Mouse (Mus musculus) ovary, adult 18-20 months (tissue): Measurements from ENCODE around the gene Krba1.

ENCODE experiments used
- DNase-seq: peaks from one replicate; pipeline ENCODE4 v3.0.0; 2022; ENCODE audit warnings: low spot score, mixed read lengths

Gene Krba1

DNA sequence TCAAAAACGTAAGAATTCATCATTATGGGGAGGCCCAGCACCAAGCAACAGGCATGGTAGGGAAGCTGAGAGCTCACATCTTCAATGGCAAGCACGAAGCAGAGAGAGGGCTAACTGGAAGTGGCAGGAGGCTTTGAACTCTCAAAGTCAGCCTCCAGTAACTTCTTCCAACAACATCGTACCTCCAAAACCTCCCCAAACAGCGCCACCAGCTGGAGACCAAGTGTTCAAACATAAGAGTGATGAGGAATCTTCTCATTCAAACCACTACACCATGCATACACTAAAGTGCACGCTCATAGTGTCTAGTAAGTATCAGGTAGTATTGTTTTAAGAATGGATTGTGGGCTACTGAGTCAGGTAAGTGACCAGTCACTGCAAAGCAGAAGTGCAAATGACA is 28.7 kb downstream of the Krba1 start:
- no peak for DNase-seq

GRCm38 (mm10) chr6:48426956-48427355 is 31.6 kb downstream of the Krba1 start:
- no peak for DNase-seq

GRCm38 (mm10) chr6:48428769-48429557 is 33.6 kb downstream of the Krba1 start:
- DNase-seq = no peak

GRCm38 (mm10) chr6:48430748-48431147 is 35.4 kb downstream of the Krba1 start:
- no peak for DNase-seq

DNA sequence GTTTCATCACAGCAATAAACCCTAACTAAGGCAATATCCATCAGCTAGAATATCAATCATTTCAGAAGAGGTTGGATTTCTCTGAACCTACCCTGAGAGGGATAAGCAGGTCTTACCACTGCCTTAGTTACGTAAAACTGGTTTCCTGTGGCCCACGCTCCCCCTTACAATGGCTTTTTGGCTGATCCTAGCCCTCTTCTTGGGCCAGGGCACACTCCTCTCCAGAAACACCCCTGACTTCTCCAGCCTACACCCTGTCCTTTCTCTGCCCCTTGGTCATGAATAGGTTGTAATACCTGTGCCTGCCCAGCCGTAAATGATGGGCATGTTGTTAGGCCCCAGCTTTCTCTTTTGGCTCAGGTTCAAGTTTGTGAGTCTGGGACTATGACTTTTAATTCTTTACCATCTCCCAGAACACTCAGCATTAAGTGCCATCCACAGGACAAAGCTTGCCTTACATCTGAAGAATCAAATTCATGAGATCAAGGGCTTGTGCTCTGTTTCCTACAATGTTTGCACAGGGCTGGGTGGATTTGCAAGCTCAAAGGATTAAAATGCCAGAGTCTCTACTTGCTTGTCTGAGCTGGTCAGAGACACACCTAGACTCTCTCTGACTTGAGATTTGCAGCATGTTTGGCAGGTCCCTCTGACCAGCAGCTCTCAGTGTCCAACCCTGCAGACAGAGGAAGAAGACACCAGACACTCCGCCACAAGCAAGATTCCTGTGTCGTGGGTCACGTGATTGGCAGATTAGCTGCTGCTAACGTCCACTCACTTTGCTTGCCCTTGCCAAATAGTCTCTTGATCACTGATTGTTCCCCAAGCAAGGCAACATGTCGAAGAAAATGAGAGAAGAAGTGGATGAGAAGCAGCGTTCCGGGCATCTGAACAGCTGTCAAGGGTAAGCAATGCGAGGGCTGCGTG is 37.8 kb downstream of the Krba1 start:
- DNase-seq = no peak

- DNase-seq = no peak
Observed at GRCm38 (mm10) chr6:48434651-48435050, 39.3 kb downstream of the Krba1 start.

GRCm38 (mm10) chr6:48435111-48435510 is 39.7 kb downstream of the Krba1 start:
- DNase-seq = no peak

DNA sequence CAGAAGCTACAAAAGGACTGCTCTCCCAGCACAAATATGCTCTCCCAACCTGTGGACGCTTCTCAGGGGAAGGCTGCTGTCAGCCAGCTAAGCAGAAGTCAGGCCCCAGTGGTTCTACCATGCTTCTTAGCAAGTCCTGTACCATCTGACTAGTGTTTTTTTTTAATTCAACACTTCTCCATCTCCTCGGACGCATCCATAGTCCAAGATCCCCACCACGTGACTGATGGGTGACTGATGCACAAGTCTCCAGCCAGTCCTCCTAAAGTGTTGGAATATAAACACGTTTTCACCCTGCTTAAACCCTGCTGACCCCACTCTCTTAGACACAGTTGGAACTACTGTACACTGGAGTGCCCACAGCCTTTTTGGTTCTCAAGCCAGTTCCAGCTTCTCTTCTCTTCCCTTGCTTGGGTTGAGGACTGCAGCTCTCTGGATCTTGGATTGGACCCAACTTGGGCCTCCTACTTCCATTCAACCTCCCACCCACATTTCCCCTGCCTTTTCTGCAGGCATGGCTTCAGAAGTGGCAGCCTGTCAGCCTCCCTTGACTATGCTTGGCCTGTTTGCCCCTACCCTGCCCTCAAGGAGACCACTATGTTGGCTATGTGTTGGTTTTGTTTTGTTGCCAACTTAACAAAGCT is 40.4 kb downstream of the Krba1 start:
- DNase-seq = no peak

DNA sequence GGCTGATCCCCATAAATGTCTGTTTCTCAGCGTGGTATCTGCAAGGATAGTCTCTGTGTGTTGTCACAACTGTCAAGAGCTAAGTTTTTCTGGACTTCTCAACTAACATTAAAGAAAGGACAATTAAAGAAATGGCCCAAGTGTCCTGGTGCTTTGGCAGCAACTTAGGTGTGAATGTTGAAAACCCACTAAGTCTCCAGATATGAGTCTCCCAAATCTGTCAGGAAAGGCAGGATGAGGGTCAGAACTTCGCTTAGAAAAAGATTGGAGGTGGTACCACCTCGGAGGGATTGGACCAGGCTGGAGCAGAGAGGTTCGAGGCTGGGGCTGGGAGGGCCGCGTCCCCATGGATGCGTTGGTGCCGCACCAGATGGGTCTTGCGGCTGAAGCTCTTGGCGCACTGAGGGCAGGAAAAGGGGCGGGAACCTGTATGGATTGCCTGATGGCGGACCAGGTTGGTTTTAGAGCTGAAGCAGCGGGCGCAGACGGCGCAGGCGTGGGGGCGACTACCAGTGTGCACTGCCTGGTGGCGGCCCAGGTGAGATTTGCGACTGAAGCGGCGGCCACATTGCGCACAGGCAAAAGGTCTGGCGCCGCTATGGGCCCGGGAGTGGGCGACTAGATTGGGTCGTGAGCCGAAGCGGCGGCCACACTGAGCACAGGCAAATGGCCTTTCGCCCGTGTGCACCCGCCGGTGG is 42.4 kb downstream of the Krba1 start:
- DNase-seq = no peak

DNA sequence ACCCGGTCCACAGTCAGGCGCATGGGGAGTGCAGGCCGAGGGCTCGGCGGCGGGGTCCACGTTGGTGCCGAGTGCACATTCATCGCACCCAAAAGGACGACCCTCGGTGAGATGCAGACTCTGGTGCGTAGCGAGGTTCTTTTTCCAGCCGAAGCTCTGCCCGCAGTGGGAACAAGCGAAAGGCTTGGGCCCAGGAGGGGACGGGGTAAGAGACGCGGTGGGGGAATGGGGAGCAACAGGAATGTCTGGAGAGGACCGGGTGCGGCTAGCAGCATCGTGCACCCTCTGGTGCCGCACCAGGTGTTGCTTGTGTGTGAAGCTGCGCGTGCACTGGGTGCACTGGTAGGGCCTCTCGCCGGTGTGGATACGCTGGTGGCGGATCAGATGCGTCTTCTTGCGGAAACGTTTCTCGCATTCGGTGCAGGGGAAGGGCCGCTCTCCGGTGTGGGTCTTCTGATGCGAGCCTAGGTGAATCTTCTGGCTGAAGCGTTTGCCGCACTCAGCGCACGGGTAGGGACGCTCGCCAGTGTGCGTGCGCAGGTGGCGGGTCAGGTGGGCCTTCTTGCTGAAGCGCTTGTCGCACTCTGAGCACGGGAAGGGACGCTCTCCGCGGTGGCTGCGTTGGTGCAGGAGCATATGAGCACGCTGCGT is 43.2 kb downstream of the Krba1 start:
- DNase-seq = no peak

DNA sequence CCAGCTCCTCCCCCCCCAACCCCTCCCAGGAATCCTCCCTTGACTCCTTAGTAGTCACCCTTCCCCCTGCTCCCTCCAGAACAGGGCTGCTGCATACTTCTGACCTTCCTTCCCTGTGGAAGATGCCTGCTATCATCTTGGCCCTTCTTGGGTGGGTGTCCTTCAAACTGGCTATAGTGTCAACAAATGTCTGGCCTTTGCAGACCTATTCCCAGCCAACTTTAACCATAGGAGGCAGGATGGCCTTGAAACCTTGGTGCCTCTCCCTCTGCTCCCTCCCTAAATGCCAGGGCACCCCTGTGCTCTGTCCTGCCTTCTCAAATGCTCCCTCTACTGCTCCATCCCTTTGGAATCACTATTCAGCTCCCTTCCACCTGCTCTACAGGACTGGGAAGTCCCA is 44.3 kb downstream of the Krba1 start:
- peak; percentile 82 for DNase-seq

DNA sequence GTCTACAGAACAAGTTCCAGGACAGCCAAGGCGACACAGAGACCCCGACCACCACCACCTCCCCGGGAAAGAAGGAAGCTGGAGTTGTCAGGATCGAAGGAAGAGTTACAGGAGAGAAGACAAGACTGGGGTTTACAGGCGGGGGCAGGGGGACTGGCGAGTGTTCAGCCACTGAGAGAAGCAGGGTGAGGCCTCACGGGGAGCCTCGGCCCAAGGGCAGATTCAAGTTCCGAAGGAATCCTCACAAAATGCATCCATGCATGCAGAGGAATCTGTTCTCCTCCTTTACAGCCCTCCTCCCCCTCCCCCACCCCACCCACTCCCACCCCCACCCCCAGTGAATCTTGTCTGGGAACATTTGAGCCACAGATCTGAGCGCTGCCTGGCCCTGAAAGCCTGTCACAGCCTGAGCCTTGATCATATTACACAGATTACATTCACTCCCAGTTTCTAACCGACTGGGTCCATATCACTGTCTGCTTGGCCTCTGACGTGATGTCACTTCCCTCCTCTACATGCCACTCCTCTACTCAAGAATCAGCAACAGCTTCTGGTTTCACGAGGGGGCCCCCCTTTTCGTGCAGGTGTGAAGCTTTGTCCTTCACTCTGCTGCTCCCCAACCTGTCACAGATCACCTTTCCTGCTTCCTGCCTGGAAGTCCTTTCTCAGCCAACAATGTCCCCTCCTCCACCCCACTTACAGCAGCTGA is 45.1 kb downstream of the Krba1 start:
- no peak for DNase-seq

GRCm38 (mm10) chr6:48443592-48444309 is 48.4 kb downstream of the Krba1 start:
- DNase-seq = peak; percentile 95

DNA sequence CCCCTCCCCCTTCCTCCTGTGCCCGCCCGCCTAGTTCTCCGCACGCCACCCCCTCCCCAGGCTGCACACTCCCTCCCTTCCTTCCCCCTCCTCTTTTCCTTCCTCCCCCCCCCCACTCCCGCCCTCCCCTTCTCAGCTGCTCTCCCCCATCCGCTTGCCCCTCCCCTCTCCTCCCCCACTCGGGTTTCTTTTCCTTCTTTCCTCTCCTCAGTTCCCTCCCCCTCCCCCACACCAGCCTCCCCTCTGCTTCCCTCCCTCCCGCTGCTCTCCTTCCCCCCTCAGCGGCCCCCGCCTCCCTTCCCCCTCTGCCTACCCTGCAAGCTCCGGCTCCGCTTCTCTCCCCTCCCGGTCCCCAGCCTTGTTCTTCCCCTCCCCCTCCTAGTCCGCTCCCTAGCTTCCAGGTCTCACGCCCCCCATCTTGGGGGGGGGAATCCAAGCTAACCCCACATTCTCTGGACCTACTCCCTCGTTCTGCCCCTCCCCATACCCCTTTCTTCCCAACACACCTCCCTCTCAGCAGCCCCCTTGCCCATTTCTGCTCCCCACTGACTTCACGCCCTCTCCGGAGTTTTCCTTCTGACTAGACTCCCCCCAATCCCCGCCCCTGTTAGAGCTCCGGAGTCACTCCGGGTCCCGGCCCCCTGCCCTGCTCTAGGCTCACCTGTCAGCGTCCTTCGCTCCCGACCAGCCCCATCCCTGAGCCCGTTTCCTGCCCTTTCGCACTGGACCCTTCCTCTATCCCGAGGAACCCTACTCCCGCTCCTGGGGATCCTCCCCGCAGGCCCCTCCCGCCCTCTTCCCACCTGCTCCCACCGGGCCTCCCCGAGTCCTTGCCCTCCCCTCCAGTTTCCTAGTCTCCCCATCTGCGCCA is 49.2 kb downstream of the Krba1 start:
- peak; percentile 74 for DNase-seq

- peak; percentile 63 for DNase-seq
Observed at GRCm38 (mm10) chr6:48445181-48446101, 50.1 kb downstream of the Krba1 start, which contains the start of gene Zfp467. Gene Zfp467 (minus strand): TSS chr6:48445825.

- DNase-seq = no peak
Observed at GRCm38 (mm10) chr6:48446256-48446655, 50.9 kb downstream of the Krba1 start.

DNA sequence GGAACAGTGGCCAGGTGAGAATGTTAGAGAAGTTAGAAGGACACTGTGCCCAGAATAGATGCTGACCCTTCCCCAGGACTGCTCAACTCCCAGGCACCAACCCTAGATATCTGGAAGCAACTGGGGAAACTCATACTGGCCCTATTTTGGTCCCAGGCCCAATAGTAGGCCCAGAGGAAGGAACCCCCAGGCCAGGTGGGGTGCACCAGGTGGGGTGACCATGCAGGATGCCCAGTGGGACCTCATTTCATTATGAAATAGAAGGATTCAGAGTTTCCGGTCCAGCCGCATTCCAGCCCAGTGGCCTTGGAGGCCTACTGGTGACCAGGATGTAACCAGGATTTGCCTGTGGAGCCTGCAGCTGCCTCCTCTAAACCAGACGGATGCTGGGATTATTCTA is 51.5 kb downstream of the Krba1 start:
- DNase-seq = no peak

DNA sequence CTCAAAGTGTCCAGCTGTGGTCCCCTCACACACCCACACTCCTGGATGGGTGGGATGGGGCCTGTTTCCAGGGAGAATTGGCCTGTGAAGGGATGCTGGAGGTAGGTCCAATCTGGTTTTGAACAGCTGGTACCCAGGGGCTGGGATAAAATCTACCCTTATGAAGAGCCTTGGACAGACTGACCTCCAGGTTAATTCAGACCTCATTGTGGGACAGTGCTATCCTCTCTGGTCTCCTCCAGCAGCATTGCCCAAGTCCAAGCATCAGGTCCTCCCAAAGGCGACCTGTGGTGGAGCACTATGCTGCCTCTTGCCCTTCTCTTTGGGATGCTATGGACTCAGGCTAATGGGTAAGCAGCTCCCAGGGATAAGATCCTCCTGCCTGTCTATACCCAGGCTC is 52.5 kb downstream of the Krba1 start, which contains the start of gene Sspo:
Gene Sspo (plus strand): TSS at position 301 of the 400 bp plus-strand sequence.
- no peak for DNase-seq
